Mouse (Mus musculus) lung, adult 2 months (tissue): Measurements from ENCODE around the gene Nhlrc2.

Source experiments
- CTCF ChIP-seq: fragments of 200-500 bp; IDR thresholded peaks from 2 replicates; pipeline ENCODE4 v1.5.1; 2011; ENCODE audit warnings: mild to moderate bottlenecking, low read length, control low read depth; ENCODE audit not compliant: insufficient read depth
- POLR2A ChIP-seq: fragments of 200-500 bp; IDR thresholded peaks from 2 replicates; pipeline ENCODE4 v1.6.1; 2011; ENCODE audit warnings: low read depth, mild to moderate bottlenecking, control low read depth, low read length, borderline replicate concordance; ENCODE audit errors: extremely low read depth

DNA sequence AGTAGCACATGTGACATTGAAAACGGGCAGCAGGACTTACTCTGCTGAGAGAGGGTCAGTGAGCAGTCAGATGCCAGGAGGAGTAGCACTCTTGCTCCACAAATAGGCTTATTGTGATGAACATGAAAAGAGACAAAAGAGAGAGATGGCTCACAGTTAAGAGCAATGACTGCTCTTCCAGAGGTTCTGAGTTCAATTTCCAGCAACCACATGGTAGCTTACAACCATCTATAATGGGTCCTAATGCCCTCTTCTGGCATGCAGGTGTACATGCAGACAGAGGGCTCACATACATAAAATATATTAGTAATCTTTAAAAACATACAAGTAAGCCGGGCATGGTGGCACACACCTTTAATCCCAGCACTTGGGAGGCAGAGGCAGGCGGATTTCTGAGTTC lies 5.1 kb downstream of the Nhlrc2 start:
- TF ChIP-seq POLR2A: no peak
- TF ChIP-seq CTCF: no peak
